Mouse (Mus musculus): ENCODE data around the gene Spg20. TPM values are rescaled to one million over a fixed set of nuclear protein-coding genes. Genes with fewer than 3 reads are reported as not detected.

The Spg20 gene
- polyA plus RNA-seq, 1 experiment, result 0.08 TPM

GRCm38 (mm10) chr3:55109097-55109496 is 2.8 kb upstream of the Spg20 start:
- Histone ChIP-seq H3K27me3 (ENCODE audit: control insufficient read depth) (no peaks in the 10 kb centered on the region), H3K36me3 (ENCODE audit: control insufficient read depth) (no peaks in the 10 kb centered on the region), H3K9me3 (ENCODE audit: control insufficient read depth, low read length) (peaks cover 11% of the 10 kb centered on the region), H3K4me3 (replicated peaks) (no peak overlapping the region), H3K4me1 (ENCODE audit: control insufficient read depth) (peaks cover 13% of the 10 kb centered on the region)
- TF ChIP-seq GATA1 (IDR thresholded peaks at IDR 0.05; ENCODE audit: low read length), result no peak
- no peak for TF ChIP-seq TAL1 (IDR thresholded peaks at IDR 0.05; ENCODE audit: low read length)

DNA sequence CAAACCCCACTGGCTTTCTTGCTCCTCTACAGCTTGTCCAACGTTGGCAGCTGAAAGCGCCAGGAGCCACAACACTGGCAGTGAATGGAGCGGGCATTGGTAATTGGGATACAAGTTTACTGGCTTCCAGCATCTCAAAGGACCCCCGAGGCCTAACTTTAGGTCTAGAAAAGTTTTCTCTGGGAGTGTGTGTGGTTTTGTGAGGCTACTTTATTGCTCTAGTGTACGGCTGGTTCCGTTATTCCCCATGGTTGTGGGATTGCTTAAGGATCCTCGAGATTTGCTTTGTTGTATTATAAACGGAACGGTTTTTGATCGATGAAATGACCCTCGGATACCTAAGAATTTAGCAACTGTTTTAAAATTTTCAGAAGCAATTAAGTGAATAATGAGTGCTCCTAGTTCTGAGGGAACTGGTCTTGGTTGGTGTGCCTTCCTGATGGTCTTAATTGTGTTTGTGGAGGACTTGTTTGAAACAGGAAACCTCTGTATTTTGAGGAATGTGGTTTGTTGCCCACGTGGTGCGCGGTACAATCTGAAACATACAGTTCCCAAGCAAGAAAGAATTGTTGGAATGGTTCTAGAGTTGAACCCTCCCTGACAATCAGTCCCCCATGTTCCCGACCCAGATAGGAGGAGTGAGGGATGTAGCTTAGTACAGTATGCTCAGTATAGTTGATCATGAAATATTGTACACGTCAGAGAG is 955 bp downstream of the Spg20 start:
- no peaks in the 10 kb centered on the region for H3K9me3 ChIP-seq (ENCODE audit: control insufficient read depth, low read length)

GRCm38 (mm10) chr3:55114313-55115065 is 2.6 kb downstream of the Spg20 start:
- TF ChIP-seq TAL1 (IDR thresholded peaks at IDR 0.05; ENCODE audit: low read length) (no peak), GATA1 (IDR thresholded peaks at IDR 0.05; ENCODE audit: low read length) (no peak)
- H3K36me3 ChIP-seq (ENCODE audit: control insufficient read depth), result peaks cover 18% of the 10 kb centered on the region
- peaks cover 15% of the 10 kb centered on the region for H3K4me1 ChIP-seq (ENCODE audit: control insufficient read depth)
- no peaks in the 10 kb centered on the region for H3K9me3 ChIP-seq (ENCODE audit: control insufficient read depth, low read length)
- H3K4me3 ChIP-seq (replicated peaks), result no peak overlapping the region
- no peaks in the 10 kb centered on the region for H3K27me3 ChIP-seq (ENCODE audit: control insufficient read depth)

More for the DNA sequence above, 955 bp downstream of the Spg20 start:
- Histone ChIP-seq H3K27me3 (ENCODE audit: control insufficient read depth) (no peaks in the 10 kb centered on the region), H3K4me1 (ENCODE audit: control insufficient read depth) (peaks cover 15% of the 10 kb centered on the region), H3K36me3 (ENCODE audit: control insufficient read depth) (peaks cover 9% of the 10 kb centered on the region), H3K4me3 (replicated peaks) (peak overlapping the region; percentile 86)
- TF ChIP-seq TAL1 (IDR thresholded peaks at IDR 0.05; ENCODE audit: low read length) (no peak), GATA1 (IDR thresholded peaks at IDR 0.05; ENCODE audit: low read length) (no peak)

- no peaks in the 10 kb centered on the region for H3K27me3 ChIP-seq (ENCODE audit: control insufficient read depth)
- TF ChIP-seq TAL1 (IDR thresholded peaks at IDR 0.05; ENCODE audit: low read length) (no peak), GATA1 (IDR thresholded peaks at IDR 0.05; ENCODE audit: low read length) (no peak)
- no peaks in the 10 kb centered on the region for H3K9me3 ChIP-seq (ENCODE audit: control insufficient read depth, low read length)
- H3K36me3 ChIP-seq (ENCODE audit: control insufficient read depth), result peaks cover 18% of the 10 kb centered on the region
- no peak overlapping the region for H3K4me3 ChIP-seq (replicated peaks)
- peaks cover 15% of the 10 kb centered on the region for H3K4me1 ChIP-seq (ENCODE audit: control insufficient read depth)
Measured at GRCm38 (mm10) chr3:55115071-55115470, 3.2 kb downstream of the Spg20 start.

- Histone ChIP-seq H3K36me3 (ENCODE audit: control insufficient read depth) (peaks cover 18% of the 10 kb centered on the region), H3K9me3 (ENCODE audit: control insufficient read depth, low read length) (no peaks in the 10 kb centered on the region), H3K27me3 (ENCODE audit: control insufficient read depth) (no peaks in the 10 kb centered on the region), H3K4me3 (replicated peaks) (no peak overlapping the region), H3K4me1 (ENCODE audit: control insufficient read depth) (peaks cover 15% of the 10 kb centered on the region)
- TF ChIP-seq GATA1 (IDR thresholded peaks at IDR 0.05; ENCODE audit: low read length) (no peak), TAL1 (IDR thresholded peaks at IDR 0.05; ENCODE audit: low read length) (no peak)
Measured at GRCm38 (mm10) chr3:55115989-55116388, 4.1 kb downstream of the Spg20 start.

GRCm38 (mm10) chr3:55119275-55119898 is 7.5 kb downstream of the Spg20 start:
- Histone ChIP-seq H3K4me3 (replicated peaks) (no peak overlapping the region), H3K36me3 (ENCODE audit: control insufficient read depth) (peaks cover 34% of the 10 kb centered on the region), H3K4me1 (ENCODE audit: control insufficient read depth) (peaks cover 2% of the 10 kb centered on the region; the same call in 1 of the 2 replicates), H3K9me3 (ENCODE audit: control insufficient read depth, low read length) (no peaks in the 10 kb centered on the region), H3K27me3 (ENCODE audit: control insufficient read depth) (no peaks in the 10 kb centered on the region)
- TF ChIP-seq TAL1 (IDR thresholded peaks at IDR 0.05; ENCODE audit: low read length) (no peak), GATA1 (IDR thresholded peaks at IDR 0.05; ENCODE audit: low read length) (no peak)

GRCm38 (mm10) chr3:55122336-55122870 is 10.5 kb downstream of the Spg20 start:
- Histone ChIP-seq H3K4me1 (ENCODE audit: control insufficient read depth) (no peaks in the 10 kb centered on the region), H3K36me3 (ENCODE audit: control insufficient read depth) (peaks cover 44% of the 10 kb centered on the region), H3K4me3 (replicated peaks) (no peak overlapping the region), H3K9me3 (ENCODE audit: control insufficient read depth, low read length) (no peaks in the 10 kb centered on the region), H3K27me3 (ENCODE audit: control insufficient read depth) (no peaks in the 10 kb centered on the region)
- no peak for TF ChIP-seq TAL1 (IDR thresholded peaks at IDR 0.05; ENCODE audit: low read length)
- no peak for TF ChIP-seq GATA1 (IDR thresholded peaks at IDR 0.05; ENCODE audit: low read length)

DNA sequence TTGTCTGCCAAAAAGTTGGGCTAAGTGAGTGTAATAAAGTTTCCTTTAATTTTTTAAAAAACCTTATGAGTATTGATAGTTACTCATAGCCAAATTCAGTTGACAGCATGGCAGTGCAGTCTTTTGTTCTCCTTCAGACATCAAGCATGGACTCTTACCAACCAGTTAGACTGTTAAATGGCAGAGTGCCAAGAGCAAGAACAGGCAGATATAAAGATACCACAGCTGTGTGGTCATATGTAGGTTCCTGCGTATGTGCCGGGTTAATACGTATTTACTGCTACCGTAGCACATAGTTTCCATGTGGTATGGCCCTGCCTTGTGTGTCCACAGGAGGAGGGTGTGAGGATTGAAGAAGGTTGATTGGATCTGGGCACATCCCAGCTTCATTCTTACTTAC is 11.2 kb downstream of the Spg20 start:
- H3K9me3 ChIP-seq (ENCODE audit: control insufficient read depth, low read length), result no peaks in the 10 kb centered on the region
- peaks cover 43% of the 10 kb centered on the region for H3K36me3 ChIP-seq (ENCODE audit: control insufficient read depth)
- TF ChIP-seq GATA1 (IDR thresholded peaks at IDR 0.05; ENCODE audit: low read length), result no peak
- TF ChIP-seq TAL1 (IDR thresholded peaks at IDR 0.05; ENCODE audit: low read length), result no peak
- no peaks in the 10 kb centered on the region for H3K27me3 ChIP-seq (ENCODE audit: control insufficient read depth)
- no peak overlapping the region for H3K4me3 ChIP-seq (replicated peaks)
- no peaks in the 10 kb centered on the region for H3K4me1 ChIP-seq (ENCODE audit: control insufficient read depth)

All from erythroblast, embryonic 14.5 days (primary cell).